Mouse (Mus musculus) natural killer cell, adult 2 months (primary cell): ENCODE measurements at regions not wholly inside any gene's neighbourhood (a gene's known extent, or its start where the extent isn't known, plus 50 kb on each side); places are given as distances from the start of the nearest gene placed in this dataset.
"Not testable (repeated sequence)": the region's sequence is repeated elsewhere in the genome, so short reads cannot be mapped to it uniquely, and the experiment has no call there.

ENCODE experiments used
- DNase-seq, 2 experiments: peaks; one replicate each; pipeline ENCODE4 v3.0.0; 2022; ENCODE audit warnings: low spot score in 2 of 2

DNA sequence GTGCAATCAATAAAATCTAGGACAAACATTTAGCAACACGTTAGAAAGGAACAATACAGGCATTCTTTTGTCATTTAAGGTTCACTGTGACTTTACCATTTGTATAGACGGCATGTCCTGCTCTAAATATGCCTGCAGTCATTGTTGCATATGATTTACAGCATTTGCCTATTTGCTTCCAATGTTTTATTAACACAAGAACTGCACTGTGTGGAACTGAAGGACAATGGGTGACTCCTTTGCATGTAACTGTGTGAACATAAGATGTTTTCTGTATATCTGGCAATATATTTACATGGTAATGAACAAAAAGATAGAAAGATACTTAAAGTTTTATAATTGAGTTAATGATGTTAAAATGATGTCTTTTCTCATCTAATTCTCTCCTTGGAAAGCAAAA, 57.1 kb downstream of the Pou4f1 start:
- no peak for DNase-seq

GRCm38 (mm10) chr14:104410292-104410691, 57.5 kb downstream of the Pou4f1 start:
- no peak for DNase-seq

DNA sequence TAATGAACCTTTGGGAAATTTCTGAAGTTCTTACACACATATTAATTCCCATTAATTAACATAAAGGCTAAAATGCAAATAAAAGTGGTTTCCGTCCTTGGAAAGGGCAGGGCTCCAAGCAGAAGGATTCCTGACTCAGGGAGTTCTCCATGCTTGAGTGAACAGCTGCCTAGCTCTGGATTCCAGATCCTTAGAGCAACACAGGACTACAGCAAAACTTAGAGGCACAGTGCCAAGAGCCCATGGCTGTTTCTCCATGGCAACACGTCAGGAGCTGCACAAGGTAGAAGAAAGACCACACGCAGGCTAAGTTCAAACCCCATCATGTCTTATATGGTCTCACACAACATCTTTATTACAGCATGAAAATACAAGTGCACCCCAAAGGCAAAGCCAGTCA, 61.7 kb downstream of the Pou4f1 start:
- DNase-seq: no peak

DNA sequence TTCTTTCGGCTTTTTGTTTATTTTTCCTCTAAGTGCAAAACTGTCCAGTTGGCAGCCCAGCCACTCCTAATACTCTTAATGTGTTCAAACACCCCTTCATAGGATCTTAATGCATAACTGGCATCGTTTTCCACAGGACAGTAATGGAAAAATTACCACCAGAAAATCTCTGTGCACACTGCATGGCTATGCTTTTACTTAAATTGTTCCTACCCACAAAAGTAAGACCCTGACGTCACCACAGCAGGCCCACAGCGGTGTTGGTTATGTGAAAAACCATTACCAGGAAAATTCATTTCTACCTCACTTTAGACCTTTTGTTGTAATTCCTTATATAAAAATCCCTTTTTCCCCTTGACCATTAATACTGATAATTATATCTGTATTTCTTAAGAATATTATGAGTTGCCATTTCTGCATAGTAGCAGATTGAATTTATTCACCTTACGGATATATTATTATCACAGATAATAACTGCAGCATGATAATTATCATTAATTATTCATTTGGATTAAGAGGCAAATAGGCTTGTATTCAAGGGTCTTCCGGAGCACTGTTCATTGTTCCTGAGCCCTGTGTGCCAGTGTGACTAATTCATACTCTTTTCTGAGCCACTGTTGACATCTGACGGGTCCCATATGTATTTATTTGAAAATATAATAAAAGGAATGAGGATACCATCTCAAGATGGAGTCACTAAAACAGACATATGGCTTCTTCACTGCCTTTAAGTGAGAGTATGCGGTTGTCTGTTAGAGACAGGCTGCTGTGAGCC, 78.3 kb downstream of the Pou4f1 start:
- no peak for DNase-seq

- no peak for DNase-seq
These were observed 78.9 kb downstream of the Pou4f1 start for GRCm38 (mm10) chr14:104388879-104389278.

GRCm38 (mm10) chr14:104380986-104381385, 86.8 kb downstream of the Pou4f1 start:
- no peak for DNase-seq

DNA sequence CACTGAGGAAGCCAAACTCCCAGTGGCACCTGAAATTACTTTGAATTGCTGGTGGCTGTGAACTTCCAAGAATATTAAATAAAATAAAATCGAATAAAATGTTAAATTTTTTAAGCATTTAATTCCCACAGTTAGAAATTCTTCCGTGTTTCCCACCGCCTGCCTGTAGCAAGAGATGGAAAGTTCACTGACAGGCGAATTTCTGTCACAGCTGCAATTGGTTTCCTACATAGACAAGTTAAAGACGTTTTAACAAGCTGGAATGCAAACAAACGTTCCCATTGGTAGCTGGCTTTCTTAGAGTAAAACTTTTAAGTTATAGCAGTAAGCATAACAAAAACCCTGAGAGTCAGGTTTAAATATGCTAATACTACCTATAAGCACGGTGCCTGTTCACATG, 95.0 kb downstream of the Pou4f1 start:
- no peak for DNase-seq

DNA sequence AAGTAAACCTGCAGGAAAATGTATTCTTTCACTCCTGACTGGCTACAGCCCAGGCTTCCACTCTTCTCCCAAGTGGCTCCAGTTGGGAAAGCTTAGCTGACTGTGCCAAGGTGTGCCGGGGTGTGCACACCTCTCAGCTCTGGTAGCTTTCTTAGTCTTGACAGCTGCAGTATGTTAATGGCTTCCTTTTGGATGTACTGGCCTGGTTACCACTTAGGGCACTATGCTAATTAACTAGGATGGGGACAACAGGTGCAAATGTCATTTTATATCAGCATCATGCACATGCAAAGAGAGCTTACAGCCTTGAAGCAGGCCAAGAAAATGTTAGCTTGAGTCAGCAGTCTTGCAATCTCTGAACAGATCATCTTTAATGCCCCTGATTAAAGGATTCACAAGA, 111.2 kb downstream of the Pou4f1 start:
- no peak for DNase-seq

- not testable (repeated sequence) for DNase-seq
These were observed 131.0 kb downstream of the Pou4f1 start for GRCm38 (mm10) chr14:104336783-104337182.

DNA sequence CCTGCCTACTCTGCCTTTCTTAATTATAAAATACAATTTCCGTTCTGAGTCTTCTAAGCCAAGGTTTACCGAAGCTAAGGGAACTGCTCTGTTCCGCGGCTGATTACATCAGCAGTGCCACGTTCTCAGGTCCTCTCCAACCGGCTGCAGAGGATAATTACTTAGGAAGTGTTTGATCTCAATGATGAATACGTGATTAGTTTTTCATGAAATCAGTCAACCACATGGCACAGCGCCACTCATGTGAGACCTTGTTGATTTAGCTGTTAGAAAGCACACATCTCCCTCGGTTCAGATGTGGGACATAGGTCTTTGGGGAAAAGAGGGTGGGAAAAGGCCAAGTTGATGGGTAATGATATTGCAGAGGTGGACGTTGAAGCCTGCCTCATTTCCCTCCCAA, 141.7 kb downstream of the Pou4f1 start:
- no peak for DNase-seq

GRCm38 (mm10) chr14:104300141-104300540, 167.7 kb downstream of the Pou4f1 start:
- DNase-seq: no peak

DNA sequence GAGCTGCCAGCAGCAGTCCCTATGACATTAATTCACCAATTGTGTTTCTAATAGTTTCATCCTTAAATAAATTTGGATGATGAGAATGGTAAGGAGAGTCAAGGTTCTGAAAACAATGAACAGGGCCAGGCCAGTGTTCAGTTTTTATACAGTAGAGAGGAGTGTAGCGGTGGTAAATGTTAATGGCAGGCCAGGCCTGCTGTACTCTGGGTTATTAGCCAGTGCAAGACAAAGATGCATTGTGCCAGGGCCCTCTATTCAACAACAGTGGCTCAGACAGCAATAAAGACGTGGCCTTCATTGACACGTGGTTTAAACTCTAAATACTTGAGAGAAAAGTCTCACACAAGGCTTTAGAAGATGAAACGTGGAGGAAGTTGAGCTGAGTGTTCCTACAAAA, 169.5 kb downstream of the Pou4f1 start:
- DNase-seq: no peak

- DNase-seq: no peak
These were observed 170.2 kb downstream of the Pou4f1 start for GRCm38 (mm10) chr14:104297316-104298311.

DNA sequence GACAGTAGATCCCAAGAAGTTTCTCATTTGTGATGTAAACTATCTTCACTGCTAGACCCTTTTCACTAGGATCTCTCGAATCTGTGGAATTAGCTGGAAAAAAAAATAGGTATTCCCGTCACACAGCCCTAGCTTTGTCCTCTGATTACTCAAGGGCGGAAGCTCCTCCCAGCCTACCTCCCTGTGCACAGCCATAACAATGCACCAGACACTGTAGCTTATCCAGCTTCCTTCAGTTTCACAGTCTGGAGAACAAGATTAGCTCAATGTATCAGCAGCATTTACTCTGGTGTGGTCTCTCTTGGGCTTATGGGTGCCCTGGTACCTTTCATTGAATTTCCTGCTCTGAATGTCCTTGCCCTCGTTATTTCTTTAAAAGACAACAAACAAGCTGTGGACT, 174.0 kb downstream of the Pou4f1 start:
- DNase-seq: no peak

GRCm38 (mm10) chr14:104293147-104293546, 174.7 kb downstream of the Pou4f1 start:
- DNase-seq: no peak

- DNase-seq: no peak
These were observed 187.4 kb downstream of the Pou4f1 start for GRCm38 (mm10) chr14:104280353-104280752.

DNA sequence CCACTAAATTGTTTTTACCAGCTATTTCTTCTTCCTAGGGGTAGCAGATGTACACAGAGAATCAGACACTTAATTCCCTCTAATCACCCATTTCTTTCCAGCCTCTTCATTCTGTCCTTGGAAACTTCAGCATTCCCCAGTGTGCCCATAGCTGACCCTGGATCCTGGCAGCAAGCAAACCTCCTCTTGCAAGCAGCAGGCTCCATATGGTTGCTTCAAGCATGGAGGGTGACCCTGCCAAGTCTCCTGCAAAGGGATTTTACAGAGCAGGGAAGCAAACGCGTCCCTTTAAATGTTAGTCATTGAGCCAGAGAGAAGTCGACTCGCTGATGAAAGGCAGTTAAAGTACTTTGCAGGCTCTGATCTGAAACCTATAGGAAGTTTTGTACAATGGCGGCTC, 187.9 kb downstream of the Pou4f1 start:
- no peak for DNase-seq

DNA sequence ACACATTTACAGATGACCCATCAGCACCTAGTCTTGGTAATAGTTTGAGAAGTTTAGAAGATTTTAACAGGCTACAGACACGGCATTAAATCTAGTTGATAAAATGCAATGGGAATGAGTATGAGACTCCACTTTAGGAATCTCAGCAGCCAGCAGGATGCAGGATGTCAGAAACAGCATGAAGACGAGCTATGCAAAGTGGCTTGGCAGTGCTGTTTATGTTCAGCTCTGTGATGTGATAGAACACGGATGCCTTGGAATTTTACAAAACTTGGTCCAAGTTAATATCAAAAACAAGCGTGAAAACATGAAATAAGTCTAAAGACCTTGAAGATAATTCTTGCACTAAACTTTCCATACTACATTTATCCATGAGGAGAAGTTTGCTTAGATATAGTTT, 193.0 kb downstream of the Pou4f1 start:
- DNase-seq: no peak

- no peak for DNase-seq
These were observed 202.7 kb downstream of the Pou4f1 start for GRCm38 (mm10) chr14:104264919-104265764.

DNA sequence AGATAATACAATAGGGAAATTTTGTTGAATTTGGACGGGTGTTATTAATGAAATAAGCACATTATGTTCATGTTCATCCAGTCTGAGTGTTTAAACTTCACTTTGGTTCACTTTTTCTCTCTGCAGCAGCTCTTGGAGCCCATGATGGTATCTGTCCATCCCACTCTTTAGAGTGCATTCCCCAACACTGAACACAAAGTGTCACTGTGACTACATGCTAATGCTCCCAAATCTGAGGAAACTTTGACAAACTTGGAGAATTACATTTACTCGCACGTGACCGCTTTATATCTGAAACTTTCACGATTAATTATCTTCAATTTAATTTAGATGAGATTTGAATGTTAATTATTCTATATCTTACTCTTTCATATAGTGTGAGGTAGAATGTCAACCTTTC, 250.8 kb downstream of the Pou4f1 start:
- DNase-seq: no peak

DNA sequence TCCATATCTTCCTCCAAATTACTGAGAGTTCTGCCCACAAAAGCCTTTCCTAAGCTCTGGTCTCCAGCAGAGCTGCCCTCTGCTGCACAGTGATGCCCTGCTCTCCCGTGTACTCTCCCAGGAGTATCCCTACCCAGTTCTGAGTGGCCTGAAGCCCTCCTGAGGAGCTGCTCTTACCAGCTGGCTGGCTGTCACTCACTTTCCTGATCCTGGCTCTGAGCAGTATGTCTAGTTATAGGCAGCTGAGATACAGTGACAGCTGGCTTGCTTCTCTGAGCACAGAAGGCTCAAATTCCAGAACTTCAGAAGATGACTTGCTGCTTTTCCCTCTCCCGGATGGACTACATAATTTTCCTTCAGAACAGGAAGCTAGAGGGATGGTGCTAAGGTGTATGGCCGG, 257.1 kb downstream of the Pou4f1 start:
- DNase-seq: no peak

DNA sequence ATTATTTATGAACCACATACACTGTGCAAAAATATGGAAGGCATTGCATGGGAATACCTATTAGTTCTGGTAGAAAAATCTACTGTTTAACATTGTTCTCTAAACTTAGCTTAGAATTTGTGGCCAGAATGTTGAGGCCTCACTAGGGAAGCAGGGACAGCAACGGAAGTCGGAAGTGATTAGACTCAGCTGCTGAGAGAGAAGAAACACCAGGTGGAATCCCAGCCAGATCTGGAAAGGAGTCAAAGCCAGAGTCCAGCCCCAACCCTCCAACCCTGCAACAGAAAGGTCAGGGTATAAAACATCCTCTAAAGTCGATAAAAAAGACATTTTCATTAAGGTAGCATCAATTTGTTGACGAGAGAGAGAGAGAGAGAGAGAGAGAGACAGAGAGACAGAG, 258.9 kb downstream of the Pou4f1 start:
- no peak for DNase-seq
